In genomic region chr3:59185662-59186061, GRCm38 (mm10) we compare ENCODE assay signal across 35 mouse cellular contexts. TPM values are rescaled to one million over a fixed set of nuclear protein-coding genes. Genes with fewer than 3 reads are reported as not detected.
"Had no signal": no experiment of that assay in that cellular context is flagged by ENCODE, and none has a peak within 500 bp of the region (broad histone marks: within the 10 kb centered on the region; RNA-seq: fewer than 3 reads in every experiment).

No protein-coding gene starts in this region.

- H3K9ac ChIP-seq: embryonic facial prominence, embryonic 12.5 days; embryonic facial prominence, embryonic 13.5 days; embryonic facial prominence, embryonic 15.5 days; forebrain, embryonic 12.5 days; forebrain, embryonic 13.5 days; forebrain, embryonic 15.5 days; forebrain, postnatal 0 days had no signal

- H3K4me2 ChIP-seq: embryonic facial prominence, embryonic 12.5 days; embryonic facial prominence, embryonic 13.5 days; embryonic facial prominence, embryonic 15.5 days; forebrain, embryonic 12.5 days; forebrain, embryonic 13.5 days; forebrain, embryonic 15.5 days had no signal

- H3K27me3 ChIP-seq: embryonic facial prominence, embryonic 12.5 days; embryonic facial prominence, embryonic 13.5 days; embryonic facial prominence, embryonic 15.5 days; forebrain, embryonic 12.5 days; forebrain, embryonic 13.5 days; forebrain, embryonic 15.5 days had no signal

- H3K36me3 ChIP-seq: embryonic facial prominence, embryonic 10.5 days; embryonic facial prominence, embryonic 12.5 days; embryonic facial prominence, embryonic 13.5 days; embryonic facial prominence, embryonic 15.5 days; forebrain, embryonic 10.5 days; forebrain, embryonic 12.5 days; forebrain, embryonic 15.5 days had no signal

- H3K4me1 ChIP-seq: embryonic facial prominence, embryonic 10.5 days; embryonic facial prominence, embryonic 12.5 days; embryonic facial prominence, embryonic 13.5 days; forebrain, embryonic 12.5 days; forebrain, embryonic 15.5 days had no signal

- DNase-seq: cerebellum, adult 18-20 months; cerebellum, adult 2 months; cerebellum, adult 8-10 months; cerebellum, adult 9-10 months; cerebellum, adult 9-11 months; cerebellum, postnatal 10 days; cerebellum, postnatal 14 days; cerebellum, postnatal 25 days; cerebellum, postnatal 36 days; embryo, embryonic 11 days; forebrain, postnatal 0 days; gastrocnemius, adult 2 months; gastrocnemius, postnatal 10 days; gastrocnemius, postnatal 14 days; gastrocnemius, postnatal 25 days; gastrocnemius, postnatal 36 days; heart, adult 18-20 months had no signal

- ATAC-seq: forebrain, embryonic 13.5 days; forebrain, embryonic 14.5 days; forebrain, embryonic 15.5 days; forebrain, embryonic 16.5 days; forebrain, postnatal 0 days had no signal

- H3K9me3 ChIP-seq: embryonic facial prominence, embryonic 10.5 days; embryonic facial prominence, embryonic 12.5 days; embryonic facial prominence, embryonic 13.5 days; embryonic facial prominence, embryonic 15.5 days; forebrain, embryonic 10.5 days; forebrain, embryonic 12.5 days; forebrain, embryonic 13.5 days; forebrain, embryonic 15.5 days had no signal

- H3K4me3 ChIP-seq: embryonic facial prominence, embryonic 10.5 days; embryonic facial prominence, embryonic 12.5 days; embryonic facial prominence, embryonic 13.5 days; embryonic facial prominence, embryonic 15.5 days; erythroblast, embryonic 14.5 days; forebrain, embryonic 10.5 days; forebrain, embryonic 12.5 days; forebrain, embryonic 13.5 days; forebrain, embryonic 15.5 days; gastrocnemius, adult 2 months had no signal

- H3K27ac ChIP-seq: embryonic facial prominence, embryonic 10.5 days; embryonic facial prominence, embryonic 12.5 days; embryonic facial prominence, embryonic 13.5 days; embryonic facial prominence, embryonic 15.5 days; forebrain, embryonic 10.5 days; forebrain, embryonic 12.5 days; forebrain, embryonic 13.5 days; forebrain, embryonic 15.5 days; gastrocnemius, adult 2 months had no signal

RNA-seq across cellular contexts. Expression of gene Gpr87, which starts 9.2 kb away (rescaled TPM):
- total RNA-seq: forebrain, postnatal 0 days; gastrocnemius, adult 18-20 months; gastrocnemius, adult 2 months; gastrocnemius, adult 8-10 months; gastrocnemius, postnatal 10 days; gastrocnemius, postnatal 14 days; gastrocnemius, postnatal 25 days; gastrocnemius, postnatal 36 days; gastrocnemius, postnatal 4 days; granulocyte monocyte progenitor cell, adult 5-6 weeks; heart, adult 18-20 months had no signal
- polyA plus RNA-seq: cerebellum, adult 2 months; cortical plate, adult 2 months; erythroblast, embryonic 14.5 days; forebrain, embryonic 11.5 days; forebrain, embryonic 14.5 days; forebrain, embryonic 16.5 days; forebrain, postnatal 0 days; frontal cortex, adult 2 months had no signal

RNA-seq across cellular contexts. Expression of gene P2ry13, which starts 25.0 kb away (rescaled TPM):
- polyA plus RNA-seq: erythroblast, embryonic 14.5 days had no signal

RNA-seq across cellular contexts. Expression of gene P2ry14, which starts 32.2 kb away (rescaled TPM):
- polyA plus RNA-seq: erythroblast, embryonic 14.5 days had no signal
